Mouse (Mus musculus) hindlimb bud, embryonic 11.5 days (tissue): ENCODE results near the gene Smoc2.

Source experiments
- DNase-seq: peaks from one replicate; pipeline ENCODE4 v3.0.0-alpha.2; 2012; ENCODE audit warnings: low read depth, low spot score; ENCODE audit errors: extremely low spot score

The Smoc2 gene

DNA sequence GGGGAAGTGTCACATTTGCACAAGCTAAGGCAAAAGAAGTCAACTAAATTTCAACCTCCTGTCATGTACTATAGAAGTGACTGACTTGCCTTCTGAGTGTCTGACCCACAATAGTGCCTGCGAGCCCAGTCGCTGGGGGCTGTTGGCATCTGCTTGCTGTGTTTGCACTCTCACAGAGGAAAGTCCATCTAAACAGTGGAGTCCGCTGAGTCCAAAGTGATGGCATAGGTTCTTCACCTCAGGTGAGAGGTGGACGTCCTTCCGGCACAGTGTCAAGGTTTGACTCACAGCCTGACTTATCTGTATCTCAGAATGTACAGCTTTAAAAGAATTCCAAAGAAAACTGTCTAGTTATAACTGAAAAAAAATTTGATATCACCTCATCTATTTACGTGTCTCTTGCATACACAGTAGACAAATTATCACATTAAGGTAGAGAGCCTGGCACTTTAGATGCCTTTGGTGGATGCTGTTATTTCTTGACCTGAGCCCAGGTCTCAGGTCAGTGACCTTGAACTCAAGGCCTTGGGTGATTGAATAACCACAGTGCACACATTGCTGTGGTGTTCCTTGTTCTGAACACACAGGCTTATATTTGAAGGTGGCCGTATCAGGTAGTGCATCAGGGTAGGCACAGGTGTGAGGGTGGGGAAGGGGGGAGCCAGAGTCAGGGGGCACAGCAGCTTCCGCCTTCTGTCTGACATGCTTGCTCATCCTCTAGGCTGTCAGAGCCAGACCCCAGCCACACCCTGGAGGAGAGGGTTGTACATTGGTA is 119.5 kb downstream of the Smoc2 start:
- no peak for DNase-seq

DNA sequence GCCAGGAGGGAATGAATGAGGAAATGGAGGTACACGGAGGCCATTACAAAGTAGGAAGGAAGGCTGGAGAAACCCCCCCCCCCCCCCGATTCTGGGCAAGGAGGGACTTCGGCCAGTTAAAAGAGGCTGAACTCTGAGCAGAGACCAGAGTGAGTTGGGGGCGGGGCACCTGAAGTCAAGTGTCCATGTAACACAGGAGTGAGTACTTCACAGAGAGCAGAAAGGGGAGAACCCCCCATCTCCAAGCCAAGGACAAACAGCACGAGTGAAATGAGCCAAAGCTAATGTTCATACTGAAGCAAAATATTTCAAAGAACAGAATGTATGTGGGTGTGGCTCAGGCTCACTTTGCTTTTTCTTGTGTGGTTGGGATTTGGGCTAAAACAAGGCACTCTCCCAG is 121.7 kb downstream of the Smoc2 start:
- no peak for DNase-seq

DNA sequence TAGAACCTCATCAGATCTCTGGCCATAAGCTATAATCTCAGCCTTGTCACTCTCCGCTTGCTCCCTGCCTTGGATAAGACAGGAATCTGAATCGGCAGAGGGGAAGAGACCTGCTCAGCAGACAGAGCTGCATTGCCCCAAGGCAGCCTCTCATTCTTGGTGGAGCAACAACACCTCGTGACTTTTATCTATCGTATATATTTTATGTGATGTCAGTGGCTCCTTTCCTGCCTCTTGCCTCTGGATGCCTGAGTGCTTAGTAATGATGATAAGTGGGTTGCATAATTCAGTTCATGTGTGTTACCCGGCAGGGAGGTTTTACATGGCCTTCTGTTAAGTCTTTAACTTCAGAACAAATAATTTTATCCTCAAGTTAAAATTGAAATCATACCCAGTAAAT is 128.6 kb downstream of the Smoc2 start:
- DNase-seq = no peak

DNA sequence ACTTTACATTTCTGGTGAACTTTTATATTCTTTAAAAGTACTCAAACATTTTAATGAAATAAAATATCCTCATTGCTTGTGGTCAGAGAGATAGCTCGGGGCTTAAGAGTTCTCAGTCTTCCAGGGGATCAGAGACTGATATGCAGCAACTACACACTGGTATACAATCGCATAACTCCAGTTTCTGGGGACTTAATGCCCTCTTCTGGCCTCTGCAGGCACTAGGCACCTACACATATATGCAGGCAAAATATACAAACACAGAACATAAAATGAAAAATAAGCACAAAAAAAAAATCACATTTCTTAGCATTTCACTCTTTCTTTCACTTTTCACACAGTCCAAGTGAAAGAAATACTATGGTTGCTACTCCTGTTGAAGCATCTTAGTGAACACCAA is 133.2 kb downstream of the Smoc2 start:
- DNase-seq = no peak

DNA sequence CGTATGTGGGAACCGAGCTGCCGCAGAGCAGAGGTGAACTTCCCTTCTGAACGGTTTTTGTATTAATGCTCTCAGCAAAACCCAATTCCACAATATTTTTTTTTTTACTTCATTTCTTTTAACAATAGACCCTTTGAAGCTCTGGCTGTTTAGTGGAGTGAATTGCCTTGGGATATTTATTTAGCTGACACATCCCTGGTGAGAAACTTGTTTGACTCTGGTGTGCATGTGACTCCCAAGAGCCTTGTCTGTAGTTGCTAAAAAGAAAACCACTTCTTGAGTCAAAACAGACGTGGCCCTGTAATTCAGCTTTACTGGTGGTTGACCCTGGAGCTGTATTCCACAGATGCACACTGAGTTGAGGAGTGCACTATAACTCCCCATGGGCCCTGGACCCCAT is 135.2 kb downstream of the Smoc2 start:
- no peak for DNase-seq

DNA sequence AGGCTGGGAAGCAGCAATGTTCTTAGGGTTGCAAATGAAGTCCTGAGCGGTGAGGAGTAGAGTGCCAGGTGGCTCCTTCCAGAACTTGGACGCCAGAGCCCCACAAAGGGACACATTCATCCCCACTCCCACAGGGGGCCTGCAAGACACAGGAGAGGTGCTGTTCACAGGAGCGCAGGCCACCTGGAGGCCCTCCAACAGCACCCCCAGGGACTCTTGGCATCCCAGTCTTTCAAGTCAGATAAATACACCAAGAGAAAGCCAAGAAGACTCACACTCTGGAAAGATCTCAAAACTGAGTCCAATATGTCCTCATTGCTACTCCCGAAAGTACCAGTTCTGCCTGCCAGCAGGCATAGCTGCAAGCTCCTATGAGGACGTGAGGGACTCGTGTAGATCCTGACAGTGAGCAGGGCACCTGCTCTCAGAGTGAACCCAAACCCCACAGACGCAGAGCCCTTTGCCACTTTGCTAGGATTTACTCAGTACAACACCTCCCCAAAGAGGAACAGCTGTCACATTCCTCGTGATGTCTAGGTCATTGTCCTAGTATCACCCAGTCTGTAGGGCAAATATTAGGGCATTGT is 141.2 kb downstream of the Smoc2 start:
- no peak for DNase-seq

DNA sequence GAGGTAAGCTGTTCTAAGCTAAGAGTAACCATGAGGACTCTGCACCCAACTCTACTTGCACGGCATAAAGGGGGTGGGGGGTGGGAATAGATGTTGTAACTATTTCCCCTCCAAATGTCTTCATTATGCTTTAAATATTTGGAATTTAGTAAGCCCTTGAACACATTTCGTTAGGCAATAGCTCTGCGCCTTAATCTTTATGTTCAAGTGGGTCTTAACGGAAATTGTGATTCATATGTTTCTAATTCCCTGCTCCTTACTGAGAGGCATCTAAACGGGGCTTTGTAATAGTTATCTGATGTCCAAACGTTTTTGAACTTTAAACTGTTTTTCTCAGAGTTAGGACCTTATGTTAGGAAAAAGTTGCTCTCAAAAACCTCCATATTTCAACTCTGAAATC is 147.2 kb downstream of the Smoc2 start:
- DNase-seq = no peak

DNA sequence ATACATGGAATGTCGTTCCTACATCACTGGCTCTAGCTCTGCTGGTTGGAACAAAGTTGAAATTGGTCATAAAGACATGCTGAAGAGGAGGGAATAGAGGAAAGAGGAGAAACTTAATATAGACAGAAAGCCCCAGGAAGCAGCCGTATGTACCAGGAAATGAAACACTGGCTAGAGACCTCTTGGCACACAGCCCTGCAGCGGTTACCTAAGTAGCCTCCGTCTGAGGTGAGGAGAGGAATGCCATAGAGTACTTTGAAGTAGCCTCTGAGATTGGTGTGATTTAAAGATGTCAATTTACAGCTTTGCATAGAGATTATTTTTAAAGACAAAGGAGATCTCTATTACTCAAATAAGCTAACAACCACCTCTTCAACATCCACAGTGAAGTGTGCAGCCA is 155.4 kb downstream of the Smoc2 start:
- DNase-seq = no peak

DNA sequence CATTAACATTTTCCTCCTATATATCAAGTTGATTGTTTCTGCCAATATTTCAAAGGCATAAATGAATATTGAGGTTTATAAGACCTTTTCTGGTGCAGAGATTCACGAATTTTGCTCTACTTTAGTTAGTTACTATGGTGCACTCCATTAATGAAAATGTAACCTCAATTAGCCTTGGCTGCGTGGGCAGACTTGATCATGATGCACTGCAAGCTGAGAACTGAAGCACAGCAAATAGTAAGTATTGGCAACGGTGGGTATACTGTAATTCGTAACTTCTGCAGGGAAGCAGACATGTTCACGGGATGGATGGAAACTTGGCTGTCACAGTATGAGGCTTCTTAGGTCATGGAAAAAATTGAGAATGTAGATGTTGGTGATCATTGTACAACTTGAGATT is 166.3 kb downstream of the Smoc2 start:
- no peak for DNase-seq

DNA sequence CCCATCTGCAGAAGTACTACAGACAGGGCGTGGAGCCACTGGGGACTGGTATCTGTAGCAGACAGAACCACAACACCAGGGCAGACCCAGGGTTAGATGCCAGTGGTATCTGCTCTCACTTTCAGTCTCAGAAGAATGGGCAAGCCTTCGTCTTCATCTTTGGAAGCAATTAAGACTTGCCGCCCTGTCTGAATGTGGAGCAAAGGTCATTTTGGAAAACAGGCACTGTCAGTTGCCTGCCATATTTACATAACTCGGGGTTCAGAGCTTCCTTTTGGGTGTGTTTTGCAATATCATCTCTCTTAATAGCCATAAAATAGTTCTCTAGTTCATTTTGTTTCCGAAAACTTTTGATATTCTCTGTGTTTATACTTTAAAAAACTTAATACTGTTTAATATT is 168.0 kb downstream of the Smoc2 start:
- no peak for DNase-seq
